ENCODE assay signal across 42 mouse cellular contexts in genomic region chr9:74877709-74878108, GRCm38 (mm10). TPM values are rescaled to one million over a fixed set of nuclear protein-coding genes. Genes with fewer than 3 reads are reported as not detected.
"Had no signal": no experiment of that assay in that cellular context is flagged by ENCODE, and none has a peak within 500 bp of the region (broad histone marks: within the 10 kb centered on the region; RNA-seq: fewer than 3 reads in every experiment).

No protein-coding gene starts in this region.

- H3K9me3 ChIP-seq: heart, embryonic 10.5 days; heart, embryonic 12.5 days; heart, embryonic 13.5 days; heart, embryonic 15.5 days; hindbrain, embryonic 10.5 days; hindbrain, embryonic 12.5 days; hindbrain, embryonic 13.5 days; hindbrain, embryonic 15.5 days; intestine, embryonic 15.5 days; kidney, embryonic 15.5 days had no signal

- H3K4me2 ChIP-seq: heart, embryonic 11.5 days; heart, embryonic 12.5 days; heart, embryonic 13.5 days; heart, embryonic 15.5 days; hindbrain, embryonic 12.5 days; hindbrain, embryonic 13.5 days; hindbrain, embryonic 14.5 days; hindbrain, embryonic 15.5 days; intestine, embryonic 15.5 days; kidney, embryonic 15.5 days had no signal

- H3K9ac ChIP-seq: heart, embryonic 12.5 days; heart, embryonic 13.5 days; heart, embryonic 15.5 days; hindbrain, embryonic 12.5 days; hindbrain, embryonic 13.5 days; hindbrain, embryonic 14.5 days; hindbrain, embryonic 15.5 days; intestine, embryonic 15.5 days; kidney, embryonic 15.5 days had no signal

- H3K36me3 ChIP-seq: heart, embryonic 10.5 days; heart, embryonic 12.5 days; heart, embryonic 13.5 days; heart, embryonic 15.5 days; hindbrain, embryonic 10.5 days; hindbrain, embryonic 12.5 days; hindbrain, embryonic 13.5 days; hindbrain, embryonic 15.5 days; intestine, embryonic 15.5 days; kidney, embryonic 15.5 days had no signal

- H3K4me3 ChIP-seq: heart, adult 2 months; heart, embryonic 10.5 days; heart, embryonic 12.5 days; heart, embryonic 13.5 days; heart, embryonic 15.5 days; hindbrain, embryonic 10.5 days; hindbrain, embryonic 12.5 days; hindbrain, embryonic 13.5 days; hindbrain, embryonic 15.5 days; intestine, embryonic 15.5 days; kidney, embryonic 15.5 days; layer of hippocampus, adult 2 months had no signal

- ATAC-seq: hindbrain, postnatal 0 days; inflammation-experienced regulatory T-cells, adult 6 months; intestine, embryonic 15.5 days; intestine, embryonic 16.5 days; intestine, postnatal 0 days had no signal

- DNase-seq: heart, adult 2 months; heart, postnatal 10 days; heart, postnatal 14 days; heart, postnatal 36 days; heart, postnatal 4 days; kidney, adult 11 months; kidney, adult 18-20 months; kidney, adult 2 months; kidney, adult 8-10 months; kidney, adult 9 months; kidney, postnatal 10 days; kidney, postnatal 14 days; kidney, postnatal 25 days; kidney, postnatal 36 days; kidney, postnatal 4 days; layer of hippocampus, adult 9-11 months; layer of hippocampus, postnatal 36 days had no signal

- H3K4me1 ChIP-seq: heart, embryonic 10.5 days; heart, embryonic 12.5 days; heart, embryonic 13.5 days; heart, embryonic 15.5 days; hindbrain, embryonic 10.5 days; hindbrain, embryonic 12.5 days; hindbrain, embryonic 13.5 days; hindbrain, embryonic 15.5 days; intestine, embryonic 15.5 days; kidney, embryonic 15.5 days had no signal

- H3K27me3 ChIP-seq: intestine, embryonic 15.5 days had no signal

- H3K27ac ChIP-seq: heart, adult 2 months; heart, embryonic 10.5 days; heart, embryonic 13.5 days; heart, embryonic 15.5 days; hindbrain, embryonic 10.5 days; hindbrain, embryonic 12.5 days; hindbrain, embryonic 13.5 days; hindbrain, embryonic 14.5 days; hindbrain, embryonic 15.5 days; hindbrain, postnatal 0 days; intestine, embryonic 15.5 days; kidney, embryonic 15.5 days; kidney, postnatal 0 days; layer of hippocampus, adult 2 months had no signal

RNA-seq across cellular contexts. Expression of gene Onecut1, which starts 16.0 kb away (rescaled TPM):
- total RNA-seq: heart, adult 2 months; heart, adult 8-10 months; heart, postnatal 10 days; heart, postnatal 14 days; heart, postnatal 25 days; heart, postnatal 36 days; heart, postnatal 4 days; hematopoietic stem cell, adult 5-6 weeks had no signal
- polyA plus RNA-seq: heart, adult 2 months; heart, embryonic 14.5 days; heart, embryonic 15.5 days; heart, embryonic 16.5 days; heart, postnatal 0 days; inflammation-experienced regulatory T-cells, adult 6 months; kidney, adult 2 months; kidney, postnatal 0 days; large intestine, adult 2 months had no signal
